In genomic region chr11:95356469-95357273, GRCm38 (mm10) we compare ENCODE assay signal across 1 mouse cellular context.
A peak's percentile ranks its signal among the peaks of the same experiment; 100 is the strongest.
TF ChIP-seq lines count a peak whose summit lies in the region.

No protein-coding gene starts in this region.

TF ChIP-seq in CH12.LX, 34 proteins besides CTCF, POLR2A, EP300 and RAD21:
- TF ChIP-seq MXI1 (IDR thresholded peaks at IDR 0.05; ENCODE audit: low read depth, low read length) (0 out of 2 replicates have a peak, but pooled peaks have one; percentile 31), NELFE (IDR thresholded peaks at IDR 0.05; ENCODE audit: low read depth, low read length) (no peak), TCF12 (IDR thresholded peaks at IDR 0.05; ENCODE audit: low read depth, low read length) (no peak)
TF ChIP-seq in CH12.LX: peak in this region for 1.
